Mouse (Mus musculus) liver, adult 2 months (tissue): Measurements from ENCODE around the gene Ube2l3.

Source experiments
- CTCF ChIP-seq: fragments of 200-500 bp; IDR thresholded peaks from 2 replicates; pipeline ENCODE4 v1.5.1; 2011; ENCODE audit warnings: low read depth, low read length, control low read depth
- POLR2A ChIP-seq: fragments of 200-500 bp; IDR thresholded peaks from 2 replicates; pipeline ENCODE4 v1.6.1; 2011; ENCODE audit warnings: low read length, control low read depth; ENCODE audit not compliant: insufficient read depth; ENCODE audit errors: extremely low read depth

DNA sequence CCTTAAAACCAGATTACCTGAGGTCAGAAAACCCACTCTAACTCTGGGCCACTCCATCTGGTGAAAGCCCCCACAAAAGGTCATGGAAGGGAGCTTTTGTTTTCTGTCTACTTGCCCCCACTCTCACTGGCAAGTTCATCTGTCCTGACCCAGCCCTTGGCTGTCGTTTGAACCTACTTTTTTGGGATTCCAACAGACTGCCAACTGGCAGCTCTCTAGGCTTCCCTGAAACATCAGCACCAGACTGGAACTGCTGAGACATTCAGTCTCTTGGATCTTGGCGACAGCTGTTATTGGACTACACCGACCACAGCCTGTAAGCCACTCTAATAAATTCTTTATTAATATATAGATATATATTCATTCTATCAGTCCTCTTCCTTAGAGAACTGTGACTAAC lies 19.4 kb downstream of the Ube2l3 start:
- TF ChIP-seq POLR2A (no peak), CTCF (no peak)
